Mouse (Mus musculus) stomach, postnatal 0 days (tissue): ENCODE results near the gene Ngef. TPM values are rescaled to one million over a fixed set of nuclear protein-coding genes. Genes with fewer than 3 reads are reported as not detected.

Source experiments
- ATAC-seq: fragments of 200-750 bp; cut with Nextera tagmentation; 2 replicates; pipeline ENCODE4 v1.8.0; 2017; ENCODE audit not compliant: low FRiP score, low TSS enrichment
- DNase-seq: peaks from one replicate; pipeline ENCODE4 v3.0.0-alpha.2; 2016; ENCODE audit warnings: low spot score
- H3K27ac ChIP-seq: fragments of 300-500 bp; sonication (generic); replicated peaks from 2 replicates; pipeline ENCODE4 v1.5.1; 2014; ENCODE audit warnings: mild to moderate bottlenecking, control low read depth
- H3K27me3 ChIP-seq: fragments of 300-500 bp; sonication (generic); 2 replicates; pipeline ENCODE4 v1.6.1; 2014; ENCODE audit warnings: low read length; ENCODE audit not compliant: control insufficient read depth, insufficient read depth
- H3K36me3 ChIP-seq: fragments of 300-500 bp; sonication (generic); 2 replicates; pipeline ENCODE4 v1.6.1; 2014; ENCODE audit warnings: low read length, mixed read lengths; ENCODE audit not compliant: control insufficient read depth, insufficient read depth
- H3K4me1 ChIP-seq: fragments of 300-500 bp; sonication (generic); replicated peaks from 2 replicates; pipeline ENCODE4 v1.6.1; 2014; ENCODE audit warnings: antibody characterized with exemption; ENCODE audit not compliant: control insufficient read depth, insufficient read depth
- H3K4me2 ChIP-seq: fragments of 300-500 bp; sonication (generic); replicated peaks from 2 replicates; pipeline ENCODE4 v1.6.1; 2014; ENCODE audit warnings: low read depth, mild to moderate bottlenecking, control low read depth, moderate library complexity
- H3K4me3 ChIP-seq: fragments of 300-500 bp; sonication (generic); 2 replicates; pipeline ENCODE4 v1.5.1; 2014; ENCODE audit warnings: low read depth, low read length, control low read depth
- H3K9ac ChIP-seq: fragments of 300-500 bp; sonication (generic); 2 replicates; pipeline ENCODE4 v1.6.1; 2014; ENCODE audit warnings: mild to moderate bottlenecking, low read length, control low read depth, mixed read lengths
- H3K9me3 ChIP-seq: fragments of 300-500 bp; sonication (generic); 2 replicates; pipeline ENCODE4 v1.6.1; 2016; ENCODE audit warnings: low read length; ENCODE audit not compliant: control insufficient read depth
- CTCF ChIP-seq: IDR thresholded peaks from 2 replicates; pipeline ENCODE4 v1.5.1; 2016; ENCODE audit warnings: antibody characterized with exemption, low read depth, mild to moderate bottlenecking, moderate library complexity
- EP300 ChIP-seq: optimal IDR thresholded peaks from 2 replicates; pipeline ENCODE3; 2016; ENCODE audit warnings: antibody characterized with exemption
- WGBS: fragments of 180-500 bp; shearing (Covaris S2); extraction: QIAGEN DNeasy Blood & Tissue Kit; methylation state at CpG from one replicate; pipeline ENCODE4 v1.1.7; 2014; 5-methylcytosine and 5-hydroxymethylcytosine counted together
- polyA plus RNA-seq: library from polyadenylated mRNA; unstranded; fragments of >200 nt; fragmentation: Nextera tagmentation; extraction: Ambion mirVana; gene quantifications from 2 replicates; pipeline ENCODE4 v1.2.1, GENCODE M21; 2015

Gene Ngef
- polyA plus RNA-seq, 1 experiment from 2014 or later, result 8.7 TPM

DNA sequence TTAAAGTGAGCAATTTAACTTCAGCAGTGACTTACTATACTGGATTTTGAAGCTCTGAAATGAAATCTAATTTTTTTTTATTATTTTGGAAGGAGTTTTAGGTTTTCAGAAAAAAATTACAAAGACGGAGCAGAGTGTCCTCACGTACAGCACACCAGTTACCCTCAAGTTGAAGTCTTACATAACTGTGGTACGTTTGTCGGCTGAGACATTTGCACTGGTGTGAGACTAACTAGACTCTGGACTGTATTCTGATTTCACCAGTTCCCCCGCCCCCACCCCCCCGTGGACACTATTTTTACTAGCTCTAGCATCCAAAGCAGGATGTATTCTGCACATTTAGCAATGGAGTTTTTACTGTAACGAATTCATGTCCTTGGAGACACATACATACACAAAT lies 26.9 kb upstream of the Ngef start:
- Histone ChIP-seq H3K4me1 (no peaks in the 10 kb centered on the region), H3K36me3 (no peaks in the 10 kb centered on the region), H3K27ac (no peak overlapping the region), H3K4me3 (no peak overlapping the region), H3K9me3 (no peaks in the 10 kb centered on the region), H3K4me2 (no peak overlapping the region), H3K9ac (no peak overlapping the region), H3K27me3 (no peaks in the 10 kb centered on the region)
- no peak for ATAC-seq
- WGBS, result 73% methylated on average over 7 of the region's 7 CpGs
- TF ChIP-seq EP300 (no peak), CTCF (no peak)
- no peak for DNase-seq

DNA sequence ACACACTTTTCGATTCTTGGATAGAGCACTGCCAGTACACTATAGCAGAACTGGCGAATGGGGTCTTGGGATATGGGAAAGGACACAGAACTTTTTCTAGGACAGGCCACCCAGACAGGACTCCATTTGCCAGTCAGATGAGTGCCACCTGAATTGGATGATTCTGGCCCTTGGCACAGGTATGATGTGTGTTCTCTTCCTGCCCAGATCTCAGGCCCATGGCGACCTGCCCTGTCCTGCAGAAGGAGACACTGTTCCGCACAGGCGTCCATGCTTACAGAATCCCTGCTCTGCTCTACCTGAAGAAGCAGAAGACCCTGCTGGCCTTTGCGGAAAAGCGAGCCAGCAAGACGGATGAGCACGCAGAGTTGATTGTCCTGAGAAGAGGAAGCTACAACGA lies 21.0 kb upstream of the Ngef start:
- TF ChIP-seq CTCF (no peak), EP300 (no peak)
- WGBS, result 92% methylated on average over 10 of the region's 10 CpGs

DNA sequence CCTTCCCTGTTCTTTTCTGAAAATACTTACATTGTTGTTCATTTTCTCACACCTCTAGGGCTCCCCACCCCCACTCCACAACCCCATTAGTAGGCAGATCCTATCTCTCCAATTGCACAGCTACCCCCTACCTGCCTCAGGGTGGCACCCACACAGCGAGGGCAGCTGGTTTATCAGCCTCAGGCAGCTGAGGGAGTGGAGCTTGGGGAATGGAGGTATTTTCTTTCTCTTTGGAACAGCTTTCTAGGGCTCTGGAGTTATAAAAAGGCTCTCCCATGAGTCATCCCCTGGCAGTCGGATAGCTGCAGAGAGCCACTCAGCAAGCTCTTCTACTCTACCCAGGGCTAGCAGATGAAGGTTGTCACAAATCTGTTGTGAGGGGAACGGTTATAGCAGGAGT lies 20.6 kb upstream of the Ngef start:
- H3K9me3 ChIP-seq, result no peaks in the 10 kb centered on the region
- ATAC-seq (0 out of 2 replicates have a peak, but pooled peaks have one; percentile 47), DNase-seq (no peak)
- no peak overlapping the region for H3K27ac ChIP-seq
- no peaks in the 10 kb centered on the region for H3K4me1 ChIP-seq
- H3K9ac ChIP-seq, result no peak overlapping the region
- H3K36me3 ChIP-seq, result no peaks in the 10 kb centered on the region
- WGBS, result 43% methylated on average over 3 of the region's 3 CpGs
- no peaks in the 10 kb centered on the region for H3K27me3 ChIP-seq
- TF ChIP-seq CTCF (peak; percentile 41; the same call in 1 of the 2 replicates), EP300 (no peak)
- H3K4me3 ChIP-seq, result no peak overlapping the region
- H3K4me2 ChIP-seq, result no peak overlapping the region

More for the DNA sequence above, 21.0 kb upstream of the Ngef start:
- no peak overlapping the region for H3K4me3 ChIP-seq
- H3K27me3 ChIP-seq, result no peaks in the 10 kb centered on the region
- no peaks in the 10 kb centered on the region for H3K36me3 ChIP-seq
- H3K4me1 ChIP-seq, result no peaks in the 10 kb centered on the region
- ATAC-seq, result no peak
- H3K9ac ChIP-seq, result no peak overlapping the region
- H3K4me2 ChIP-seq, result no peak overlapping the region
- DNase-seq, result no peak
- no peaks in the 10 kb centered on the region for H3K9me3 ChIP-seq
- H3K27ac ChIP-seq, result no peak overlapping the region

GRCm38 (mm10) chr1:87589980-87590379 lies 16.3 kb upstream of the Ngef start:
- Histone ChIP-seq H3K36me3 (no peaks in the 10 kb centered on the region), H3K4me3 (no peak overlapping the region), H3K9me3 (no peaks in the 10 kb centered on the region), H3K4me1 (no peaks in the 10 kb centered on the region), H3K4me2 (no peak overlapping the region), H3K9ac (no peak overlapping the region), H3K27me3 (no peaks in the 10 kb centered on the region), H3K27ac (no peak overlapping the region)
- ATAC-seq (peak; percentile 64), DNase-seq (no peak)
- TF ChIP-seq CTCF, result no peak
- TF ChIP-seq EP300, result no peak
- WGBS, result 87% methylated on average over 8 of the region's 8 CpGs

DNA sequence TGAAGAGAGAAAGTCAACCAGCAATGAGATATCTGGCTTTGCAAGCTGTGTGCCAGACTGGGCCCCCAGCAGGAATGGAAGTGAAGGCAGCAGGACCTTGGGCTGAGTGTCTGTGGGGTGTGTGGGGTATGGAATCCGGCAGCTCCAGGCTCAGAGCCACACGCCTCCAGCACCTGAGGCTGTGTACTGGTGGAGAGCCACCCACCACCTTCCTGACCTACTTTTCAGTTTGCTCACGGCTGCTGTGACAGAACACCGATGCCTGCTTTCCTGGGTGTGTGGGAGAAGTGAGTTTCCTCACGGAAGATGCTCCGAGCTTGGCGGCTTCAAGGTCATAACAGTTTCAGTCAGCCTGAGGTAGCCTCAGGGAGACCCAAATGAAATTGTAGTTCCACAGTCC lies 15.5 kb upstream of the Ngef start:
- no peak overlapping the region for H3K4me2 ChIP-seq
- H3K36me3 ChIP-seq, result no peaks in the 10 kb centered on the region
- TF ChIP-seq CTCF, result no peak
- TF ChIP-seq EP300, result no peak
- DNase-seq (no peak), ATAC-seq (no peak)
- no peak overlapping the region for H3K27ac ChIP-seq
- no peak overlapping the region for H3K9ac ChIP-seq
- H3K4me1 ChIP-seq, result no peaks in the 10 kb centered on the region
- no peaks in the 10 kb centered on the region for H3K27me3 ChIP-seq
- H3K4me3 ChIP-seq, result no peak overlapping the region
- WGBS, result 79% methylated on average over 7 of the region's 7 CpGs
- H3K9me3 ChIP-seq, result no peaks in the 10 kb centered on the region

DNA sequence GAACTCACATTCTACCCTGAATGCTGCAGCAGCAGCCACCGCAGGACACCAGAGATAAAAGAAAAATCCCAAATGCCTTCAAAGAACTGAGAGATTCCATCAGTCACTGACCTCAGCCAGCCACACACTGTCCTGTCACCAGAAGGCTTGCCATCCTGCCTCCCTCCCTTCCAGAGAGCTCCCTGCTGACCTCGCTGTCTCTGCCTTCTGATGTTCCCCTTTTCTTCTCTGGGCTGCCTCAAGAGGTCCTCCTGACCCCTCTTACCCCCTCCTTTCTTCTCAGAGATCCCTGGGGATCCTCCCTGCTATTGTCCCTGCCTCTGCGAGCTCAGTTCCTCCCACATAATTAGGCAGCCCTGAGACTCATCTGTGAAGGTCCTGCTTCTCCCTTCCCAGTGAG lies 7.2 kb upstream of the Ngef start:
- DNase-seq (no peak), ATAC-seq (no peak)
- Histone ChIP-seq H3K36me3 (no peaks in the 10 kb centered on the region), H3K4me2 (no peak overlapping the region), H3K27me3 (no peaks in the 10 kb centered on the region), H3K4me1 (no peaks in the 10 kb centered on the region), H3K27ac (no peak overlapping the region), H3K9me3 (no peaks in the 10 kb centered on the region), H3K4me3 (no peak overlapping the region), H3K9ac (no peak overlapping the region)
- no peak for TF ChIP-seq EP300
- TF ChIP-seq CTCF, result no peak
- 37% methylated on average over 3 of the region's 3 CpGs for WGBS
